Mouse (Mus musculus): ENCODE measurements around the gene Samsn1.

The Samsn1 gene

GRCm38 (mm10) chr16:75930222-75930553 is 91.9 kb downstream of the Samsn1 start:
- no peak for DNase-seq

GRCm38 (mm10) chr16:75929536-75930221 is 92.4 kb downstream of the Samsn1 start:
- peak; percentile 18 for DNase-seq

- DNase-seq, result no peak
These were observed 95.6 kb downstream of the Samsn1 start for GRCm38 (mm10) chr16:75926511-75926910.

GRCm38 (mm10) chr16:75920870-75921269 is 101.2 kb downstream of the Samsn1 start:
- DNase-seq, result no peak

GRCm38 (mm10) chr16:75919298-75919697 is 102.8 kb downstream of the Samsn1 start:
- no peak for DNase-seq

- no peak for DNase-seq
These were observed 104.4 kb downstream of the Samsn1 start for GRCm38 (mm10) chr16:75917712-75918111.

- DNase-seq, result no peak
These were observed 110.0 kb downstream of the Samsn1 start for GRCm38 (mm10) chr16:75912051-75912450.

GRCm38 (mm10) chr16:75908635-75909494 is 113.2 kb downstream of the Samsn1 start:
- DNase-seq, result no peak

- no peak for DNase-seq
These were observed 115.3 kb downstream of the Samsn1 start for GRCm38 (mm10) chr16:75906790-75907189.

- no peak for DNase-seq
These were observed 115.8 kb downstream of the Samsn1 start for GRCm38 (mm10) chr16:75906260-75906659.

GRCm38 (mm10) chr16:75905324-75905723 is 116.8 kb downstream of the Samsn1 start:
- DNase-seq, result no peak

- DNase-seq, result no peak
These were observed 118.0 kb downstream of the Samsn1 start for GRCm38 (mm10) chr16:75904072-75904471.

GRCm38 (mm10) chr16:75903028-75903427 is 119.1 kb downstream of the Samsn1 start:
- DNase-seq, result no peak

GRCm38 (mm10) chr16:75899885-75900620 is 122.0 kb downstream of the Samsn1 start:
- no peak for DNase-seq

GRCm38 (mm10) chr16:75897828-75898367 is 124.2 kb downstream of the Samsn1 start:
- peak; percentile 7 for DNase-seq

- no peak for DNase-seq
These were observed 127.7 kb downstream of the Samsn1 start for GRCm38 (mm10) chr16:75894263-75894901.

- DNase-seq, result no peak
These were observed 128.6 kb downstream of the Samsn1 start for GRCm38 (mm10) chr16:75893470-75893869.

- no peak for DNase-seq
These were observed 132.9 kb downstream of the Samsn1 start for GRCm38 (mm10) chr16:75889081-75889646.

GRCm38 (mm10) chr16:75887203-75887602 is 134.9 kb downstream of the Samsn1 start:
- no peak for DNase-seq

GRCm38 (mm10) chr16:75878885-75879284 is 143.2 kb downstream of the Samsn1 start:
- DNase-seq, result no peak

- DNase-seq, result peak; percentile 5
These were observed 144.9 kb downstream of the Samsn1 start for GRCm38 (mm10) chr16:75877170-75877569.

GRCm38 (mm10) chr16:75875896-75876295 is 146.2 kb downstream of the Samsn1 start:
- no peak for DNase-seq

Measured in embryo, embryonic 11 days (tissue).